Mouse (Mus musculus) hindbrain, postnatal 0 days (tissue): Measurements from ENCODE around the gene Gbgt1. TPM values are rescaled to one million over a fixed set of nuclear protein-coding genes. Genes with fewer than 3 reads are reported as not detected.

Experiments used
- ATAC-seq: fragments of 200-750 bp; cut with Nextera tagmentation; 2 replicates; pipeline ENCODE4 v1.8.0; 2017; ENCODE audit warnings: mild to moderate bottlenecking, moderate TSS enrichment, moderate library complexity
- DNase-seq: peaks from one replicate; pipeline ENCODE4 v3.0.0-alpha.2; 2015; ENCODE audit warnings: low spot score
- H3K27ac ChIP-seq: fragments of 300-500 bp; sonication (generic); 2 replicates; pipeline ENCODE4 v1.5.1; 2014; ENCODE audit warnings: mild to moderate bottlenecking
- H3K27me3 ChIP-seq: fragments of 300-500 bp; sonication (generic); 2 replicates; pipeline ENCODE4 v1.6.1; 2014; ENCODE audit warnings: low read length, mixed read lengths; ENCODE audit not compliant: insufficient read depth
- H3K36me3 ChIP-seq: fragments of 300-500 bp; sonication (generic); 2 replicates; pipeline ENCODE4 v1.6.1; 2014; ENCODE audit warnings: low read length, mixed read lengths; ENCODE audit not compliant: insufficient read depth
- H3K4me1 ChIP-seq: fragments of 300-500 bp; sonication (generic); 2 replicates; pipeline ENCODE4 v1.6.1; 2014; ENCODE audit warnings: antibody characterized with exemption, low read length, mixed read lengths; ENCODE audit not compliant: insufficient read depth
- H3K4me2 ChIP-seq: fragments of 300-500 bp; sonication (generic); 2 replicates; pipeline ENCODE4 v1.6.1; 2014; ENCODE audit warnings: low read depth, mild to moderate bottlenecking, low read length, moderate library complexity, mixed read lengths
- H3K4me3 ChIP-seq: fragments of 300-500 bp; sonication (generic); 2 replicates; pipeline ENCODE4 v1.5.1; 2014; ENCODE audit warnings: low read length
- H3K9ac ChIP-seq: fragments of 300-500 bp; sonication (generic); replicated peaks from 2 replicates; pipeline ENCODE4 v1.6.1; 2014; ENCODE audit warnings: mild to moderate bottlenecking, low read length, moderate library complexity, mixed read lengths
- H3K9me3 ChIP-seq: fragments of 300-500 bp; sonication (generic); 2 replicates; pipeline ENCODE4 v1.6.1; 2016; ENCODE audit warnings: low read length, mixed read lengths
- CTCF ChIP-seq: IDR thresholded peaks from 2 replicates; pipeline ENCODE4 v1.5.1; 2016; ENCODE audit warnings: antibody characterized with exemption, control low read depth, low read depth
- WGBS: fragments of 180-500 bp; shearing (Covaris S2); extraction: QIAGEN DNeasy Blood & Tissue Kit; methylation state at CpG from one replicate; pipeline ENCODE4 v1.1.7; 2014; 5-methylcytosine and 5-hydroxymethylcytosine counted together
- polyA plus RNA-seq: library from polyadenylated mRNA; unstranded; fragments of >200 nt; fragmentation: Nextera tagmentation; extraction: Ambion mirVana; gene quantifications from 2 replicates; pipeline ENCODE4 v1.2.1, GENCODE M21; 2015
- total RNA-seq: library from RNA; depleted of rRNA; stranded (reverse); fragments of >200 nt; gene quantifications from 2 replicates; pipeline ENCODE4 v1.2.3, GENCODE M21; 2014; rRNA removed

Gbgt1 gene
- total RNA-seq (3.7 and 8.2 TPM in 2 replicates), polyA plus RNA-seq (1.5 and 1.7 TPM in 2 replicates)

DNA sequence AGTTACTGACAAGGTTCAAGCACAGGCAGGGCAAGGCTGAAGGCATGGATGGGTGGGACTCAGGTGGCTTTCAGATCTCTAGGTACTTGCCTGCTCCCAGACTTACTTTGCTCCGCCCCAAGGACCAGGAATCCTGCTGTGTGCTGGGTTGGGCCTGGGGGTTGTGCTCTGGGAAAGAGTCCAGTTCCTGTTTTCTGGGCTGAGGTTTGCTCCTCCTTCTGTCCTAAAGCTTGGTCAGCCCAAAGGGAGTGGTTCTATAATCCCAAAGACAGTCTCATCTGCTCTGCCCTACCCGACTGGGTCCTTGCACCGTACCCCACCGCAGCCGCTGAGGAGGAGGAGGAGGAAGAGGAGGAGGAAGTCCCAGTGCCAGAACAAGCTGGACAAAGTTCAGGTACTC, at the start of gene Gbgt1:
Gene Gbgt1, plus strand, starts transcription at position 221 of the 400 bp plus-strand sequence.
- ATAC-seq (no peak), DNase-seq (no peak)
- no peaks in the 10 kb centered on the region for H3K9me3 ChIP-seq
- H3K4me1 ChIP-seq, result no peaks in the 10 kb centered on the region
- H3K4me3 ChIP-seq, result no peak within 1 kb of the TSS
- H3K36me3 ChIP-seq, result no peaks in the 10 kb centered on the region
- H3K27me3 ChIP-seq, result no peaks in the 10 kb centered on the region
- 0 out of 2 replicates have a peak within 1 kb of the TSS, but pooled peaks have one; percentile 7 for H3K4me2 ChIP-seq
- no peak for TF ChIP-seq CTCF
- no peak within 1 kb of the TSS for H3K27ac ChIP-seq
- 75% methylated on average over 5 of the region's 5 CpGs for WGBS
- H3K9ac ChIP-seq, result no peak within 1 kb of the TSS

DNA sequence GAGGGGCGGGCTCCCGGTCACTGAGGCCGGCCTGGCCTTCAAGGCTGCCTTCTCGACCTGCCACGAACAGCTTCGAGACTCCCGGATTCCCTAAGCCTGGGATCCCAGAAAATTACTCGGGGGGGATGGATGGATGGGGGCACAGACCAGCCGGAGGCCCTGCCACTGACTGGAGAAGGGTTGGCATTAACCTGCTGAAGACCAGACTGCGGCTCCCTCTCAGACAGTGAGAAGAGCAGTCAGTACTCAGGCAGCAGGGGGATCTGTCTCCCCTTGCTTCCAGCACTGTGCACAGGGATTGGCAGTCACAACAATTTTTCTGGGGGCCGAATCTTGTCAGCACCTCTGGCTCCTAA, 49.4 kb upstream of the Gbgt1 start:
- H3K4me1 ChIP-seq, result 0 out of 2 replicates have a peak, but pooled peaks cover 4% of the 10 kb centered on the region
- peak; percentile 58 for ATAC-seq

DNA sequence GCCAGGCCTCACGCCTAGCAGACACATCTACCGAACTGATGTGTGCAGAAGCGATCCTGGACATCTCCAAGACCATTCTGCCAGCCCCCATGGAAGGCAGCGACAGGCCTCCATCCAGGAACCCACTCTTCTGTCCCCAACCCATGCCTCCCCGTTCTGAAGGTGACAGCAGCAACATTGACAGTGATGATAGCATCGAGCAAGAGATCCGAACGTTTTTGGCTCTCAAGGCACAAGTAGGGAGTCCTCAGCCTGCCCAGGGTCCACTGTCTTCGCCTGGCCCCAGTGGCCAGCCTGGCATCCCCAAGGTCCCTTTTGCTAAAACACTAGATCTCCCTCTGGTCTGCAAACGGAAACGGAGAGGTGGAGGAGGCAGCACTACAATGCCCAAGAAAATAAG, 45.0 kb upstream of the Gbgt1 start:
- WGBS, result 93% methylated on average over 11 of the region's 11 CpGs

More for the DNA sequence above, 49.4 kb upstream of the Gbgt1 start:
- Histone ChIP-seq H3K4me2 (peak overlapping the region; percentile 91), H3K27me3 (no peaks in the 10 kb centered on the region), H3K36me3 (peaks cover 18% of the 10 kb centered on the region; the same call in 1 of the 2 replicates), H3K9me3 (no peaks in the 10 kb centered on the region), H3K27ac (peak overlapping the region; percentile 85), H3K9ac (peak overlapping the region; percentile 87), H3K4me3 (peak overlapping the region; percentile 77)
- peak; percentile 20; the same call in 1 of the 2 replicates for TF ChIP-seq CTCF
- WGBS, result 8% methylated on average over 10 of the region's 11 CpGs
- DNase-seq, result peak; percentile 34

DNA sequence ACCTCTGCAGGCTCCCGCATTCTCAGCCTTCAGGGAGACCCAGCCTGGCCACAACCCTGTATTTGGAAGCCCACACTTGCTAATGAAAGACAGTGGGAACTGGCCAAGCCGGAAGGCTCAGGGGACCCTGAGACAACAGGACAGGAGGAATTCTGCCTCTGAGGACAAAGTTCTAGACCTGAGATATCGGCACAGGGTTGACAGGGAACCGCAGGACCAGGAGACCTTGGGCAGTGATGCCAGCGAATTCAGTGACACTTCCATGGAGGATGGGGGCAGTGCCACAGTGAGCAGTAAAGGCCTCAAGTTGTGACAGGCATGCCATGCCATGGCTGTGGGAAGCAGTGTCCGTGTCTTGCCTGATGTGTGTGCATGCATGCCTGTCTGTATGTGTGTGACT, 43.2 kb upstream of the Gbgt1 start:
- no peak overlapping the region for H3K4me3 ChIP-seq
- no peaks in the 10 kb centered on the region for H3K9me3 ChIP-seq
- no peaks in the 10 kb centered on the region for H3K27me3 ChIP-seq
- H3K27ac ChIP-seq, result no peak overlapping the region
- H3K4me2 ChIP-seq, result no peak overlapping the region
- H3K36me3 ChIP-seq, result peaks cover 28% of the 10 kb centered on the region
- 86% methylated on average over 6 of the region's 6 CpGs for WGBS
- ATAC-seq (no peak), DNase-seq (no peak)
- H3K9ac ChIP-seq, result no peak overlapping the region
- TF ChIP-seq CTCF, result no peak
- H3K4me1 ChIP-seq, result no peaks in the 10 kb centered on the region

More for the DNA sequence above, 45.0 kb upstream of the Gbgt1 start:
- H3K4me3 ChIP-seq, result no peak overlapping the region
- no peaks in the 10 kb centered on the region for H3K27me3 ChIP-seq
- no peak for TF ChIP-seq CTCF
- H3K9me3 ChIP-seq, result no peaks in the 10 kb centered on the region
- H3K27ac ChIP-seq, result no peak overlapping the region
- no peak for DNase-seq
- H3K4me1 ChIP-seq, result no peaks in the 10 kb centered on the region
- no peak overlapping the region for H3K9ac ChIP-seq
- no peak for ATAC-seq
- H3K36me3 ChIP-seq, result peaks cover 28% of the 10 kb centered on the region
- no peak overlapping the region for H3K4me2 ChIP-seq

DNA sequence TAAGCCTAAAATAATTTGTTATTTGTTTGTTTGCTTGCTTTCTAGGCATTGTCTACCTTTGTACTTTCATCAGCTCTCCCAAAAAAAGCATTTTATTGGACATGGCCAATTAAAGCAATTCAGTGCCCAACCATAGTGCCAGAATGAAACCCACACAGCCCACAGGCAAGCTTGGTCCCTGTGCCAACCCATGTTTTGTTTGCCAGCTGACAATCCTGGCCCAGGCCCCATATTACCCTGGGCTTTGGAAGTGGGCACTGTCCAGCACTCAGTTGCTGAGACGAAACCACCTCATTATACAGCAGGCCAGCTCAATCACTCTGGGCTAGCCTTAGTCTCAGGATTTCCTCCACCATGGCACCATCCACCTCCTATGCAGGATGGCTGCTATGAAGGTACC, 40.1 kb upstream of the Gbgt1 start:
- Histone ChIP-seq H3K4me1 (no peaks in the 10 kb centered on the region), H3K27ac (no peak overlapping the region), H3K9ac (no peak overlapping the region), H3K27me3 (no peaks in the 10 kb centered on the region), H3K4me2 (no peak overlapping the region), H3K4me3 (no peak overlapping the region), H3K36me3 (peaks cover 16% of the 10 kb centered on the region), H3K9me3 (no peaks in the 10 kb centered on the region)
- no peak for TF ChIP-seq CTCF
- DNase-seq, result peak; percentile 49
- 56% methylated on average over 1 of the region's 1 CpGs for WGBS
- no peak for ATAC-seq

DNA sequence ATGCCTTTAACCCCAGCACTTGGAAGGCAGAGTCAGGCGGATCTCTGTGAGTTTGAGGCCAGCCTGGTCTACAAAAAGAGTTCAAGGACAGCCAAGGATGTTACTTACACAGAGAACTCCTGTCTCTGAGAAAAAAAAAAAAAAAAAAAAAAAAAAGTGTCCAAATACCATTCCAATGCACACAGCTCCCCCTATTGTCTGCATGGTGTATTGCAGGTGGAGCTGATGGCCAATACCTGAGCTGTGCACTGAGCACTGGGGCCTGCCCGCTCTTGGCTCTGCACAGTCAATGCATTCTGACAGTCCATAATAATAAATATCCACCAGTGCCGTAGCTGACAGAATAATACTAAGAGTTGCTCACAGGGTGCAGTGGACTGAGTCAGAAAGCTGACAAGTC, 32.8 kb upstream of the Gbgt1 start:
- peaks cover 14% of the 10 kb centered on the region for H3K4me1 ChIP-seq
- no peak overlapping the region for H3K4me2 ChIP-seq
- no peak overlapping the region for H3K27ac ChIP-seq
- H3K9ac ChIP-seq, result no peak overlapping the region
- 45% methylated on average over 3 of the region's 3 CpGs for WGBS
- TF ChIP-seq CTCF, result peak; percentile 66
- H3K9me3 ChIP-seq, result no peaks in the 10 kb centered on the region
- no peak overlapping the region for H3K4me3 ChIP-seq
- ATAC-seq (no peak), DNase-seq (peak; percentile 57)
- H3K36me3 ChIP-seq, result no peaks in the 10 kb centered on the region
- H3K27me3 ChIP-seq, result no peaks in the 10 kb centered on the region

DNA sequence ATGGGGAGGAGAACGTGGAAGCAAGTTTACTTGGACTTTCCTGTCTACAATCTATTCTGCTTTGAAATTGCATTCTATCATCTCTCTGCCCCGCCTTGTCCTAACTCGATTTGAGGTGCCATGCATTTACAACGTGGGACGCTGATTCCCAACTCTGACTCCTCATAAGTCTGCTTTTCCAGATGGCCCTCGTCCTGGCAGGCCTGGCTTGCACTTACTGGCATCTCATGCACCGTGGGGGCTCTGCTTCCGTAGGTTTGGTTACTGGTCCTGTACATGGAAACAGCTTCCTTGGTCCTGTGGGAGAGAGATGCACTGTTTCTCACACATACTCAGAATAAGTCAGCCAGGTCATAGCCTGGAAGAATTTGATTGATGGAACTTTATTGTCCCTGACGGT, 31.8 kb upstream of the Gbgt1 start:
- ATAC-seq (no peak), DNase-seq (no peak)
- 71% methylated on average over 9 of the region's 9 CpGs for WGBS
- peaks cover 15% of the 10 kb centered on the region for H3K4me1 ChIP-seq
- no peak overlapping the region for H3K27ac ChIP-seq
- no peak overlapping the region for H3K9ac ChIP-seq
- H3K4me3 ChIP-seq, result no peak overlapping the region
- no peaks in the 10 kb centered on the region for H3K9me3 ChIP-seq
- H3K36me3 ChIP-seq, result peaks cover 8% of the 10 kb centered on the region; the same call in 1 of the 2 replicates
- no peak for TF ChIP-seq CTCF
- H3K27me3 ChIP-seq, result no peaks in the 10 kb centered on the region
- no peak overlapping the region for H3K4me2 ChIP-seq
